Mouse (Mus musculus) forebrain, postnatal 0 days (tissue): Measurements from ENCODE around the gene Slamf9. TPM values are rescaled to one million over a fixed set of nuclear protein-coding genes. Genes with fewer than 3 reads are reported as not detected.

ENCODE experiments used
- ATAC-seq: fragments of 200-750 bp; cut with Nextera tagmentation; 2 replicates; pipeline ENCODE4 v1.8.0; 2017; ENCODE audit warnings: mild to moderate bottlenecking, moderate library complexity
- DNase-seq: peaks from one replicate; pipeline ENCODE4 v3.0.0-alpha.2; 2015
- H3K27ac ChIP-seq: fragments of 300-500 bp; sonication (generic); 2 replicates; pipeline ENCODE4 v1.5.1; 2014; ENCODE audit warnings: low read depth, mild to moderate bottlenecking, antibody characterized with exemption, low read length, moderate library complexity, mixed read lengths
- H3K27me3 ChIP-seq: fragments of 300-500 bp; sonication (generic); 2 replicates; pipeline ENCODE4 v1.6.1; 2014; ENCODE audit warnings: mild to moderate bottlenecking, low read length, mixed read lengths; ENCODE audit not compliant: insufficient read depth
- H3K36me3 ChIP-seq: fragments of 300-500 bp; sonication (generic); 2 replicates; pipeline ENCODE4 v1.6.1; 2014; ENCODE audit warnings: mild to moderate bottlenecking, moderate library complexity; ENCODE audit not compliant: insufficient read depth
- H3K4me1 ChIP-seq: fragments of 300-500 bp; sonication (generic); 2 replicates; pipeline ENCODE4 v1.6.1; 2014; ENCODE audit warnings: antibody characterized with exemption; ENCODE audit not compliant: insufficient read depth
- H3K4me2 ChIP-seq: fragments of 300-500 bp; sonication (generic); 2 replicates; pipeline ENCODE4 v1.6.1; 2014; ENCODE audit warnings: low read depth, mild to moderate bottlenecking, moderate library complexity
- H3K4me3 ChIP-seq: fragments of 300-500 bp; sonication (generic); 2 replicates; pipeline ENCODE4 v1.5.1; 2014; ENCODE audit warnings: low read depth, low read length, mixed read lengths
- H3K9ac ChIP-seq: fragments of 300-500 bp; sonication (generic); 2 replicates; pipeline ENCODE4 v1.6.1; 2014; ENCODE audit warnings: mild to moderate bottlenecking
- H3K9me3 ChIP-seq: fragments of 300-500 bp; sonication (generic); 2 replicates; pipeline ENCODE4 v1.6.1; 2016; ENCODE audit warnings: low read length
- CTCF ChIP-seq: sonication (generic); IDR thresholded peaks from 2 replicates; pipeline ENCODE4 v1.5.1; 2016; ENCODE audit warnings: antibody characterized with exemption, control low read depth, low read depth
- WGBS: fragments of 180-500 bp; shearing (Covaris S2); extraction: QIAGEN DNeasy Blood & Tissue Kit; methylation state at CpG from one replicate; pipeline ENCODE4 v1.1.7; 2014; 5-methylcytosine and 5-hydroxymethylcytosine counted together
- polyA plus RNA-seq: library from polyadenylated mRNA; unstranded; fragments of >200 nt; fragmentation: Nextera tagmentation; extraction: Ambion mirVana; gene quantifications from 2 replicates; pipeline ENCODE4 v1.2.1, GENCODE M21; 2015
- total RNA-seq: library from RNA; depleted of rRNA; stranded (reverse); fragments of >200 nt; gene quantifications from 2 replicates; pipeline ENCODE4 v1.2.3, GENCODE M21; 2014

Slamf9 gene
- total and polyA plus RNA-seq, 2 experiments from 2014 or later, result 0.30 to 0.43 TPM

DNA sequence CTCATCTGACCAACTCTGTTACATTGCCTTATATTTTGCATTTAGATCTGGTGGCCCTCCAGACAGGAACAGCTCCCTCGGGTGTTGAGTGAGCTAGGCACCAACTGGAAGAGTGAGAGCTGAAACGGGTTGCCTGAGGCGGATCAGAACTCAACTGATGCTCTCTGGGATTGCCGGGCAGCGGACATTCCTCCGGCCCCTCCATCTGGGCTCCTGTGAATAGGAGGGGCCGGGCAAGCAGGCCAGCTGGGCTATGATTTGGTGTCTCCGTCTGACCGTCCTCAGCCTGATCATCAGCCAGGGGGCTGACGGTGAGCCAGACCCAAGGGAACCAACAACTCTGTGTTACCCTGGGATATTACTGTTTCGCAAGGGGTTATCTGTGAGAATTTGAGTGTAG is 9.1 kb downstream of the Slamf9 start:
- Histone ChIP-seq H3K9me3 (no peaks in the 10 kb centered on the region), H3K4me2 (peak overlapping the region; percentile 61), H3K4me1 (peaks cover 52% of the 10 kb centered on the region), H3K9ac (peak overlapping the region; percentile 61; the same call in 1 of the 2 replicates), H3K27ac (no peak overlapping the region), H3K36me3 (peaks cover under 1% of the 10 kb centered on the region; the same call in 1 of the 2 replicates), H3K27me3 (no peaks in the 10 kb centered on the region), H3K4me3 (peak overlapping the region; percentile 72)
- TF ChIP-seq CTCF, result no peak
- WGBS, result 35% methylated on average over 11 of the region's 11 CpGs
- no peak for ATAC-seq
- no peak for DNase-seq

GRCm38 (mm10) chr1:172484671-172485070 is 9.5 kb downstream of the Slamf9 start:
- Histone ChIP-seq H3K27ac (no peak overlapping the region), H3K9ac (peak overlapping the region; percentile 61; the same call in 1 of the 2 replicates), H3K27me3 (no peaks in the 10 kb centered on the region), H3K36me3 (peaks cover 2% of the 10 kb centered on the region; the same call in 1 of the 2 replicates), H3K4me3 (peak overlapping the region; percentile 72), H3K9me3 (no peaks in the 10 kb centered on the region), H3K4me2 (peak overlapping the region; percentile 61), H3K4me1 (peaks cover 52% of the 10 kb centered on the region)
- ATAC-seq (no peak), DNase-seq (no peak)
- no peak for TF ChIP-seq CTCF
- WGBS, result 45% methylated on average over 13 of the region's 13 CpGs

GRCm38 (mm10) chr1:172485821-172486220 is 10.7 kb downstream of the Slamf9 start:
- Histone ChIP-seq H3K27me3 (no peaks in the 10 kb centered on the region), H3K9me3 (no peaks in the 10 kb centered on the region), H3K27ac (no peak overlapping the region), H3K4me1 (peaks cover 52% of the 10 kb centered on the region), H3K4me3 (peak overlapping the region; percentile 11), H3K36me3 (peaks cover 5% of the 10 kb centered on the region), H3K4me2 (peak overlapping the region; percentile 61), H3K9ac (peak overlapping the region; percentile 31; the same call in 1 of the 2 replicates)
- DNase-seq, result no peak
- no peak for TF ChIP-seq CTCF
- WGBS, result 4% methylated on average over 6 of the region's 6 CpGs
- ATAC-seq, result no peak

- ATAC-seq, result no peak
- no peak for DNase-seq
- Histone ChIP-seq H3K9me3 (no peaks in the 10 kb centered on the region), H3K9ac (peak overlapping the region; percentile 31), H3K4me3 (peak overlapping the region; percentile 11), H3K27ac (no peak overlapping the region), H3K36me3 (peaks cover 9% of the 10 kb centered on the region), H3K4me2 (peak overlapping the region; percentile 61), H3K27me3 (no peaks in the 10 kb centered on the region), H3K4me1 (peaks cover 49% of the 10 kb centered on the region)
- TF ChIP-seq CTCF, result no peak
- WGBS, result 5% methylated on average over 4 of the region's 4 CpGs
These were observed 11.1 kb downstream of the Slamf9 start for GRCm38 (mm10) chr1:172486236-172486635.

- Histone ChIP-seq H3K4me1 (peaks cover 46% of the 10 kb centered on the region), H3K9ac (peak overlapping the region; percentile 31), H3K36me3 (peaks cover 12% of the 10 kb centered on the region), H3K9me3 (no peaks in the 10 kb centered on the region), H3K4me3 (peak overlapping the region; percentile 1; the same call in 1 of the 2 replicates), H3K27me3 (no peaks in the 10 kb centered on the region), H3K4me2 (peak overlapping the region; percentile 61), H3K27ac (no peak overlapping the region)
- TF ChIP-seq CTCF, result no peak
- DNase-seq, result no peak
- 26% methylated on average over 5 of the region's 5 CpGs for WGBS
- no peak for ATAC-seq
These were observed 11.5 kb downstream of the Slamf9 start for GRCm38 (mm10) chr1:172486651-172487050.

- H3K27ac ChIP-seq, result no peak overlapping the region
- 0 out of 2 replicates have a peak overlapping the region, but pooled peaks have one; percentile 3 for H3K9ac ChIP-seq
- H3K9me3 ChIP-seq, result no peaks in the 10 kb centered on the region
- no peak overlapping the region for H3K4me3 ChIP-seq
- peaks cover 44% of the 10 kb centered on the region for H3K4me1 ChIP-seq
- H3K27me3 ChIP-seq, result no peaks in the 10 kb centered on the region
- DNase-seq, result no peak
- no peak for ATAC-seq
- H3K4me2 ChIP-seq, result no peak overlapping the region
- TF ChIP-seq CTCF, result no peak
- 67% methylated on average over 4 of the region's 4 CpGs for WGBS
- peaks cover 22% of the 10 kb centered on the region for H3K36me3 ChIP-seq
These were observed 12.7 kb downstream of the Slamf9 start for GRCm38 (mm10) chr1:172487859-172488258.

DNA sequence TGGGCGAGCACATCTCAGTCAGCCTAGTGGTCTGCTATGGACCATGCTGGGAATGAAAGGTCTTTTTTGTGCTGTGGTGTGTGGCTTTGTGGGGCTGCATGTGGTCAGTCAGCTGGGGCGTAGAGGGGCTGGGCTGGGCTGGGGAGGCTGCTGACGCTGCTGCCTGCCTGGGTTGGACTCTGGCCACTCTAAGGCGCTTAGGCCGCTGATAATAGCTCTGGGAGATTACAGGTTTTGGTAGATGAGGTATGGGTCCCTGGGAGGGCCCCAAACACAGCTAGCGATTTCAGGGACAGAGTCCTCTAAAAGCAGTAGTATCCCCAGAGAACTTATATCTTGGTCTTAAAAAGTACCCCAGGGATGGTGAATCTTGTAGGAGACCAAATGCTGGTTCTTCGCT is 13.7 kb downstream of the Slamf9 start:
- ATAC-seq, result no peak
- whole genome bisulfite sequencing, result 74% methylated on average over 7 of the region's 7 CpGs
- TF ChIP-seq CTCF, result no peak

More for the DNA sequence above, 13.7 kb downstream of the Slamf9 start:
- no peaks in the 10 kb centered on the region for H3K27me3 ChIP-seq
- peaks cover 32% of the 10 kb centered on the region for H3K36me3 ChIP-seq
- H3K9ac ChIP-seq, result no peak overlapping the region
- H3K4me2 ChIP-seq, result no peak overlapping the region
- H3K4me1 ChIP-seq, result peaks cover 35% of the 10 kb centered on the region
- H3K9me3 ChIP-seq, result no peaks in the 10 kb centered on the region
- DNase-seq, result no peak
- H3K4me3 ChIP-seq, result no peak overlapping the region
- H3K27ac ChIP-seq, result no peak overlapping the region
